Mouse (Mus musculus): Measurements from ENCODE around the gene Sema3e. TPM values are rescaled to one million over a fixed set of nuclear protein-coding genes. Genes with fewer than 3 reads are reported as not detected.

Sema3e gene
- polyA plus RNA-seq, 1 experiment, result 8.7 TPM

- DNase-seq (ENCODE audit: extremely low spot score in 1 of 2, low spot score in 1 of 2), result no peak
Measured at GRCm38 (mm10) chr5:14062918-14063481, 37.9 kb downstream of the Sema3e start.

- no peak for DNase-seq (ENCODE audit: extremely low spot score in 1 of 2, low spot score in 1 of 2)
Measured at GRCm38 (mm10) chr5:14073152-14073551, 48.1 kb downstream of the Sema3e start.

- DNase-seq (ENCODE audit: extremely low spot score in 1 of 2, low spot score in 1 of 2), result peak; percentile 20 to 67
Measured at GRCm38 (mm10) chr5:14088100-14088499, 63.0 kb downstream of the Sema3e start.

- DNase-seq (ENCODE audit: extremely low spot score in 1 of 2, low spot score in 1 of 2), result no peak
Measured at GRCm38 (mm10) chr5:14089875-14090608, 65.0 kb downstream of the Sema3e start.

- DNase-seq (ENCODE audit: extremely low spot score in 1 of 2, low spot score in 1 of 2), result no peak
Measured at GRCm38 (mm10) chr5:14090609-14090969, 65.5 kb downstream of the Sema3e start.

GRCm38 (mm10) chr5:14092262-14092776, 67.2 kb downstream of the Sema3e start:
- peak in 1 of 2 experiments; percentile 35 for DNase-seq (ENCODE audit: extremely low spot score in 1 of 2, low spot score in 1 of 2)

- DNase-seq (ENCODE audit: extremely low spot score in 1 of 2, low spot score in 1 of 2), result peak in 1 of 2 experiments; percentile 42
Measured at GRCm38 (mm10) chr5:14096196-14096595, 71.1 kb downstream of the Sema3e start.

- DNase-seq (ENCODE audit: extremely low spot score in 1 of 2, low spot score in 1 of 2), result no peak
Measured at GRCm38 (mm10) chr5:14098677-14099076, 73.6 kb downstream of the Sema3e start.

- no peak for DNase-seq (ENCODE audit: extremely low spot score in 1 of 2, low spot score in 1 of 2)
Measured at GRCm38 (mm10) chr5:14107365-14107764, 82.3 kb downstream of the Sema3e start.

- no peak for DNase-seq (ENCODE audit: extremely low spot score in 1 of 2, low spot score in 1 of 2)
Measured at GRCm38 (mm10) chr5:14109001-14109400, 83.9 kb downstream of the Sema3e start.

GRCm38 (mm10) chr5:14111401-14111800, 86.3 kb downstream of the Sema3e start:
- peak in 1 of 2 experiments; percentile 46 for DNase-seq (ENCODE audit: extremely low spot score in 1 of 2, low spot score in 1 of 2)

- no peak for DNase-seq (ENCODE audit: extremely low spot score in 1 of 2, low spot score in 1 of 2)
Measured at GRCm38 (mm10) chr5:14121902-14122301, 96.8 kb downstream of the Sema3e start.

- DNase-seq (ENCODE audit: extremely low spot score in 1 of 2, low spot score in 1 of 2), result no peak
Measured at GRCm38 (mm10) chr5:14126591-14126990, 101.5 kb downstream of the Sema3e start.

- no peak for DNase-seq (ENCODE audit: extremely low spot score in 1 of 2, low spot score in 1 of 2)
Measured at GRCm38 (mm10) chr5:14135929-14136328, 110.9 kb downstream of the Sema3e start.

- DNase-seq (ENCODE audit: extremely low spot score in 1 of 2, low spot score in 1 of 2), result no peak
Measured at GRCm38 (mm10) chr5:14138725-14139124, 113.6 kb downstream of the Sema3e start.

GRCm38 (mm10) chr5:14162579-14162978, 137.5 kb downstream of the Sema3e start:
- peak in 1 of 2 experiments; percentile 9 for DNase-seq (ENCODE audit: extremely low spot score in 1 of 2, low spot score in 1 of 2)

GRCm38 (mm10) chr5:14163280-14163679, 138.2 kb downstream of the Sema3e start:
- no peak for DNase-seq (ENCODE audit: extremely low spot score in 1 of 2, low spot score in 1 of 2)

GRCm38 (mm10) chr5:14167776-14168175, 142.7 kb downstream of the Sema3e start:
- no peak for DNase-seq (ENCODE audit: extremely low spot score in 1 of 2, low spot score in 1 of 2)

GRCm38 (mm10) chr5:14173355-14174183, 148.5 kb downstream of the Sema3e start:
- no peak for DNase-seq (ENCODE audit: extremely low spot score in 1 of 2, low spot score in 1 of 2)

- no peak for DNase-seq (ENCODE audit: extremely low spot score in 1 of 2, low spot score in 1 of 2)
Measured at GRCm38 (mm10) chr5:14180571-14180970, 155.5 kb downstream of the Sema3e start.

GRCm38 (mm10) chr5:14182156-14182555, 157.1 kb downstream of the Sema3e start:
- DNase-seq (ENCODE audit: extremely low spot score in 1 of 2, low spot score in 1 of 2), result no peak

All from frontal cortex, adult 2 months (tissue).